Mouse (Mus musculus): ENCODE measurements around the gene Hoxb5. TPM values are rescaled to one million over a fixed set of nuclear protein-coding genes. Genes with fewer than 3 reads are reported as not detected.

Hoxb5 gene
- polyA plus RNA-seq, 1 experiment: not detected

DNA sequence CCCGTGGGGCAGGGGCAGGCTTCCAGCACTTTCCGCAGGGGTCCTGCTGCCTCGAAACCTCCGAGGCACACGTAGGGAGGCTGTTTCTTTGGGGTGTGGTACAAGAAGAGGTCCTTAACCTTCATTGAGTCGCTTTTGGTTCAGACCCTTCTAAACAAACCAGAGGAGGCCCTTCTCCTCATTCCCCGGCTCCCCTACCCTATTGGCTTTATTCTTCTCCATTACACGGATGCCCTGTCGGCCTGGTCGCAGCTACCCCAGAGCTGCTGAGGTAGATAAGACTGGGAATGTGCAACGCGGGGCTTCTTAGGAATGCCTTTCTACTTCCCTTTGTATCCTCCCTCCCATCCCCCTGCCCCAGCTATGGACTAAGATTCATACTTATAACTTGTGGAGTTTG lies 23.6 kb downstream of the Hoxb5 start:
- no peaks in the 10 kb centered on the region for H3K36me3 ChIP-seq (ENCODE audit: control insufficient read depth)
- H3K4me1 ChIP-seq (ENCODE audit: control insufficient read depth): no peaks in the 10 kb centered on the region
- TF ChIP-seq GATA1 (IDR thresholded peaks at IDR 0.05; ENCODE audit: low read length) (no peak), TAL1 (IDR thresholded peaks at IDR 0.05; ENCODE audit: low read length) (no peak)
- H3K4me3 ChIP-seq (replicated peaks): no peak overlapping the region
- no peaks in the 10 kb centered on the region for H3K9me3 ChIP-seq (ENCODE audit: control insufficient read depth, low read length)
- H3K27me3 ChIP-seq (ENCODE audit: control insufficient read depth): peaks cover 95% of the 10 kb centered on the region

DNA sequence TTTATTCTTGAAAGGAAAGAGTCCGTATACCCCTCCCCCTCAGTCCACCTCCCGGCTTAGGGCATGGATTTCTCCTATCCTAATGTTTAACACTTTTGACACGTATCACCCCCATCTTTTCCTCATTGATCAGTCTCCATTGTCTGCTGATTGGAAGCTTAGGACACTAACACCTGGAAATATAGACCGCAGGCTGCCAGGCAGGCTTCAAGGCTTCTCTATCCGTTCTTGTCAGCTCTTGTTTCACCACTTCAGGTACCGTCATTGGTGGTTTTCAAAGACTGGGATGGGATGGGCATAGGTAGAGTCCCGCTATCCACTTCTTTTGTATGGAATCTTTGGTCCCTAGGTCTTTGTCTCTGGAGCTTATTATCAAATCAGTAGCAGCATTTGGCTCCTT lies 24.0 kb downstream of the Hoxb5 start:
- Histone ChIP-seq H3K9me3 (ENCODE audit: control insufficient read depth, low read length) (no peaks in the 10 kb centered on the region), H3K27me3 (ENCODE audit: control insufficient read depth) (peaks cover 95% of the 10 kb centered on the region), H3K4me3 (replicated peaks) (no peak overlapping the region), H3K4me1 (ENCODE audit: control insufficient read depth) (no peaks in the 10 kb centered on the region), H3K36me3 (ENCODE audit: control insufficient read depth) (no peaks in the 10 kb centered on the region)
- no peak for TF ChIP-seq GATA1 (IDR thresholded peaks at IDR 0.05; ENCODE audit: low read length)
- TF ChIP-seq TAL1 (IDR thresholded peaks at IDR 0.05; ENCODE audit: low read length): no peak

DNA sequence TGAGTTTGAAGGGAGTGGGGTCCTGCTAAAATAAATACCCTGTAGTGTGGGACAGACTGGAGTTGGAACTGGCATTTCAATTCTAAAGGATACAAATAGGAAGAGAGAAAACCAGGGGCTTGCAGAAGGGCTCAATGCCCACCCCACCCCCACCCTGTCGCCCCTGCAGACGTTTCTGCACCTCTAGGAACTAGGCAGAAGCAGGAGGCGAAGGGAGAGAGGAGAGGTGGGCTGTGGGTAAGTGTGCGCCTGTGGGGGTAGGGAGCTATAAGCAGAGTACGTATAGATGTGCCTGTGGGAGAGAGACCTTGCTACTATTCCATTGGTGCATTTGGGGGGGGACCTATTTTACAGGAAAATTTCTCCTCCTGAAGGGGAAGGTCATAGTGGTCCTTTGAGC lies 24.6 kb downstream of the Hoxb5 start:
- no peaks in the 10 kb centered on the region for H3K4me1 ChIP-seq (ENCODE audit: control insufficient read depth)
- H3K27me3 ChIP-seq (ENCODE audit: control insufficient read depth): peaks cover 95% of the 10 kb centered on the region
- TF ChIP-seq GATA1 (IDR thresholded peaks at IDR 0.05; ENCODE audit: low read length) (no peak), TAL1 (IDR thresholded peaks at IDR 0.05; ENCODE audit: low read length) (no peak)
- no peaks in the 10 kb centered on the region for H3K9me3 ChIP-seq (ENCODE audit: control insufficient read depth, low read length)
- no peak overlapping the region for H3K4me3 ChIP-seq (replicated peaks)
- no peaks in the 10 kb centered on the region for H3K36me3 ChIP-seq (ENCODE audit: control insufficient read depth)

DNA sequence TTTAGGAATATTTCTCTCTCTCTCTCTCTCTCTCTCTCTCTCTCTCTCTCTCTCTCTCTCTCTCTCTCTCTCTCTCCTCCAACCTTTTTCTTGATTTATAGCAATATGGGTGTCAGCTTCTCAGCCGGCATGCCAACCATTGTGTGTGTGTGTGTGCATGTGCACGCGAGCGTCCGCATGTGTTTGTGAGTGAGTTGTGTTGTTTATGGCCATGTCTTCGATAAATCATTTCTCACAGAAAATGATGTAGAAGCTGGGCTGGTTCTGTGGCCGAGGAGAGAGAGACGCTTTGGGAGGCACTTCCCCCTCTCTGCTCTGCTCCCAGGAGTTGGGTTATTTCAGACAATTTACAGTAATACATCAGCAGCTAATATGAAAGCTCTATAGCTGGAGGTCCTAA lies 25.5 kb downstream of the Hoxb5 start:
- no peaks in the 10 kb centered on the region for H3K4me1 ChIP-seq (ENCODE audit: control insufficient read depth)
- no peak overlapping the region for H3K4me3 ChIP-seq (replicated peaks)
- TF ChIP-seq GATA1 (IDR thresholded peaks at IDR 0.05; ENCODE audit: low read length): no peak
- no peak for TF ChIP-seq TAL1 (IDR thresholded peaks at IDR 0.05; ENCODE audit: low read length)
- H3K36me3 ChIP-seq (ENCODE audit: control insufficient read depth): no peaks in the 10 kb centered on the region
- no peaks in the 10 kb centered on the region for H3K9me3 ChIP-seq (ENCODE audit: control insufficient read depth, low read length)
- H3K27me3 ChIP-seq (ENCODE audit: control insufficient read depth): peaks cover 96% of the 10 kb centered on the region

DNA sequence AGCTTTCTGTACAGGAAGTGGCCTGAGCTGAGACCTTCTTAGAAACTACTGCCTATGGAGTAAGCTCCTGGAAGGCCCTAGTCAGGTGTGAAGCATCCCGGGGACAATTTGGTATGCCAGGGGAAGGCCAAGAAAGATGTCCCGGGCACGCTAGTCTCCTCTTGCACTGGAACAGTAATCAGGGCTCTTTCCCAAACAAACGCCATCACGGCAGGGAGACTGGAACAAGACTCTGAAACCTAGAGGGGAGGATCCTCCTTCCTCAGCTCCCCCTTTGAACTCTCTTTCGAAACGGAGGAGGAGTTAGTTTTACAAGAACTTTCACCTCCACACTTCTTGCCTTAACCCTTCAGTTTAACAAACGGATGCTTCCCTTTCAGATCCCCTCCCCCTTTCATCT lies 29.0 kb downstream of the Hoxb5 start:
- Histone ChIP-seq H3K36me3 (ENCODE audit: control insufficient read depth) (no peaks in the 10 kb centered on the region), H3K9me3 (ENCODE audit: control insufficient read depth, low read length) (no peaks in the 10 kb centered on the region), H3K4me3 (replicated peaks) (no peak overlapping the region), H3K4me1 (ENCODE audit: control insufficient read depth) (no peaks in the 10 kb centered on the region), H3K27me3 (ENCODE audit: control insufficient read depth) (peaks cover 96% of the 10 kb centered on the region)
- TF ChIP-seq TAL1 (IDR thresholded peaks at IDR 0.05; ENCODE audit: low read length): no peak
- no peak for TF ChIP-seq GATA1 (IDR thresholded peaks at IDR 0.05; ENCODE audit: low read length)

DNA sequence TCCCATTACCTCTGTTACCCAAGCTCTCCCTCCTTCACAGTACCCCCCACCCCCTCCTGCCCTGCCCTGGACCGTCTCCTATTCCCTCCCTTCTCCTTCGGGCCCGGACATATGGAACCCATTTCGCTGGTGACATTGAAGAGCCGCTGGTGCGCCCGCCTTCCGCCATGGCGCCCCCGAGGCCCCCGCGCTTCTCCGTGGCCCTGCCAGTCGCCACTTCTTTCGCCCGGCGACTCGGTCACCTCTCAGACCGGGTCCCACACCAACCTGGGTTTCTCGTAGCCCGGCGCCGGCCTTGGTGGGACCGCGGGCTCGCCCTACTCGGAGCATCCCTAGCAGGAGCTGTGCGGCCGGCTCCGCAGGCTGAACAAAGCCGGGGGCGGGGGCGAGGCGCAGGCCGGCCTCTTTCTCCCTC lies 29.5 kb downstream of the Hoxb5 start:
- TF ChIP-seq GATA1 (IDR thresholded peaks at IDR 0.05; ENCODE audit: low read length) (no peak), TAL1 (IDR thresholded peaks at IDR 0.05; ENCODE audit: low read length) (no peak)
- H3K4me1 ChIP-seq (ENCODE audit: control insufficient read depth): no peaks in the 10 kb centered on the region
- peaks cover 96% of the 10 kb centered on the region for H3K27me3 ChIP-seq (ENCODE audit: control insufficient read depth)
- H3K9me3 ChIP-seq (ENCODE audit: control insufficient read depth, low read length): no peaks in the 10 kb centered on the region
- H3K4me3 ChIP-seq (replicated peaks): no peak overlapping the region
- no peaks in the 10 kb centered on the region for H3K36me3 ChIP-seq (ENCODE audit: control insufficient read depth)

DNA sequence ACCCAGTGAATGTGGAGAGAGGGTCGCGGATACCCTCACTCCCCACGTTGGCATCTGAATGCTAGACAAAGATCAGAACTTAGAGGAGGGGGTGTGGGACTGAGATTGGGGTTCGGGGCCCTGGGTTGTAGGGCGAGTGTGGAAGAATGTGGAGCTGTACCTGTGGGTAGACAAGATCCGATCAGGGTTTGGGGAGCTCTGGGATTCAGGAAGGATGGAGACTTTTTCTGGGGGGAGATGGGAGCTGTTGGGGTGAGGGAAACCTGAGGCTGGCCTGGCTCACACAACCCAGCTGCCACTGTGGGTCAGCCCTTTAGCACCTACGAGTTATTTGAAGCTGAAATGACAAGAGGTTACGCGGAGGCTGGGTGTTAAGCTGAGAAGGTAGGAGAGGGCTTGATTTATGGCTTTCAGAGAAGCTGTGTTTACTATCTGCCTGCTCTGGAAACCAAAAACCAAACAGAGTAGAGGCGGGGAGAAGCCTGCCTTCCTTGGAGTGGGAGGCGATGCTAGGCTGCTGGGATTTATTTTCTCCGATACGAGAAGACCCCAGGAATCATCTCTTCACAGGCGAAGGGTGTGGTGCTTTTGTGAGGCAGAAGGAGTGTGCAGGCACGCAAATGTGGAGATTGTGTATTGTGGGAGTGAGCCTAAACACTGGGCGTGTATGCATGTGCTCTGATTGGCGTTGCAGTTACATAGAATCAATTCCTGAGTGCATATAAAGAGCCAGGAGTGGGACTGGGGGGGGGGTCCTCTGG lies 30.3 kb downstream of the Hoxb5 start:
- H3K4me3 ChIP-seq (replicated peaks): no peak overlapping the region

DNA sequence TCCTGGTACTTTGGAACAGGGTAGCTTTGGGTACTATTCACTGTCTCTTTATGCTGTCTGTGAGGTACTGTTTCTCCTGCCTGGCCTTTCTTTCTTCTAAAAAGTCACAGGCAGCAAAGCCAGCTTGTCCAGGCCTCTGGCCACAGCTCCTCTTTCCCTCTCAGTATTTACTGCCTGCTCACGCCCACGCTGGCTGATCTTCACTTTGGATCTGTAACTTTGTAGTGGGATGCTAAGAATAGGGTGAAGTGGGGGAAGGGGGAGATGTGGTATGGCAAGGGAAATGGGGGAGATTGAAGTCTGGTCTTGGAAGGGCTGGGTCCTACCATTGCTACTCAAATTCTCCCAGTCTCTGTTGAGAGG lies 30.8 kb downstream of the Hoxb5 start:
- no peak for TF ChIP-seq TAL1 (IDR thresholded peaks at IDR 0.05; ENCODE audit: low read length)
- TF ChIP-seq GATA1 (IDR thresholded peaks at IDR 0.05; ENCODE audit: low read length): no peak
- H3K36me3 ChIP-seq (ENCODE audit: control insufficient read depth): no peaks in the 10 kb centered on the region
- H3K9me3 ChIP-seq (ENCODE audit: control insufficient read depth, low read length): no peaks in the 10 kb centered on the region
- peaks cover 96% of the 10 kb centered on the region for H3K27me3 ChIP-seq (ENCODE audit: control insufficient read depth)
- H3K4me1 ChIP-seq (ENCODE audit: control insufficient read depth): no peaks in the 10 kb centered on the region
- no peak overlapping the region for H3K4me3 ChIP-seq (replicated peaks)

More for the DNA sequence above, 30.3 kb downstream of the Hoxb5 start:
- no peaks in the 10 kb centered on the region for H3K36me3 ChIP-seq (ENCODE audit: control insufficient read depth)
- H3K27me3 ChIP-seq (ENCODE audit: control insufficient read depth): peaks cover 96% of the 10 kb centered on the region
- no peaks in the 10 kb centered on the region for H3K4me1 ChIP-seq (ENCODE audit: control insufficient read depth)
- TF ChIP-seq GATA1 (IDR thresholded peaks at IDR 0.05; ENCODE audit: low read length): no peak
- TF ChIP-seq TAL1 (IDR thresholded peaks at IDR 0.05; ENCODE audit: low read length): no peak
- H3K9me3 ChIP-seq (ENCODE audit: control insufficient read depth, low read length): no peaks in the 10 kb centered on the region

DNA sequence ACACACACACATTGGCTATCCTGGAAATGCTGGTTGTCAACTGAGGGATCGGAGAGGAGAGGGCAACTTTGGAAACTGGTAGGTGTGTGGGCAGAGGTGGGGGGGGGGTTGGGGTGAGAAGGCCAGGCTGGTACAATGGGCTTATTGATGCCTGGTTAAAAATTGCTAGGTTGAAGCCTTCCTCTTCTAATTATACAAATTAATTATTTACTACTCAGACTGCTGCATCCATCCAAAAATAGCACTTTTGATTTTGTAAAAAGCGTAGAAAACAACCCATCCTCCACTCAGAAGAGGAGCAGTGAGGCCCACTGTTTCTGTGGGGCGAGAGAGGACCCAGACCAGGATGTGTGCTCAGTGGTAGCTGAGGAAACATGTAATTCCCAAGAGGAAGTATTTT lies 31.9 kb downstream of the Hoxb5 start:
- Histone ChIP-seq H3K27me3 (ENCODE audit: control insufficient read depth) (peaks cover 98% of the 10 kb centered on the region), H3K9me3 (ENCODE audit: control insufficient read depth, low read length) (no peaks in the 10 kb centered on the region), H3K36me3 (ENCODE audit: control insufficient read depth) (no peaks in the 10 kb centered on the region), H3K4me1 (ENCODE audit: control insufficient read depth) (no peaks in the 10 kb centered on the region), H3K4me3 (replicated peaks) (no peak overlapping the region)
- no peak for TF ChIP-seq GATA1 (IDR thresholded peaks at IDR 0.05; ENCODE audit: low read length)
- TF ChIP-seq TAL1 (IDR thresholded peaks at IDR 0.05; ENCODE audit: low read length): no peak

DNA sequence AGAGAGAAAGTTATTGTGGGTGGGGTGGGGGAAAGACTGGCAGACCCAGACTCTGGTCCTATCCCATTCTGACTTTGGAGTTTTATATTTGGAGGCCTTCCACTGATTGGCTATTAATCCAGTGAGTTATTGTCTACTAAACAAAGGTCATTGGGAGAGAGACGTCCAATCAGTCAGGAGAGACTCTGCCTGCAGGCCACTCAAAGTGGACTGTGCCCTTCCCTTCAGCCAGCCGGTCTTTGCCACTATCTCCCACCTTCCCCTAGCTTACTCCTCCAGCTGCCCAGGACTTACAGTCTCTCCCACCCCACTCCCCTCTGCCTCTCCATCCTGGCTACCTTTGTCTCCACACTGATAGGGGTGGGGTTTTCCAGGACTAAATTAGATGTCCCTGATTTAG lies 33.5 kb downstream of the Hoxb5 start:
- Histone ChIP-seq H3K9me3 (ENCODE audit: control insufficient read depth, low read length) (no peaks in the 10 kb centered on the region), H3K4me1 (ENCODE audit: control insufficient read depth) (no peaks in the 10 kb centered on the region), H3K27me3 (ENCODE audit: control insufficient read depth) (peaks cover 99% of the 10 kb centered on the region), H3K36me3 (ENCODE audit: control insufficient read depth) (no peaks in the 10 kb centered on the region), H3K4me3 (replicated peaks) (no peak overlapping the region)
- TF ChIP-seq TAL1 (IDR thresholded peaks at IDR 0.05; ENCODE audit: low read length) (no peak), GATA1 (IDR thresholded peaks at IDR 0.05; ENCODE audit: low read length) (no peak)

Measured in erythroblast, embryonic 14.5 days (primary cell).